Mouse (Mus musculus): ENCODE results near the gene Vps37c. TPM values are rescaled to one million over a fixed set of nuclear protein-coding genes. Genes with fewer than 3 reads are reported as not detected.

The Vps37c gene
- 37.5 and 40.4 TPM in 2 replicates for polyA plus RNA-seq (2014; fragmentation: Nextera tagmentation; extraction: Ambion mirVana)

DNA sequence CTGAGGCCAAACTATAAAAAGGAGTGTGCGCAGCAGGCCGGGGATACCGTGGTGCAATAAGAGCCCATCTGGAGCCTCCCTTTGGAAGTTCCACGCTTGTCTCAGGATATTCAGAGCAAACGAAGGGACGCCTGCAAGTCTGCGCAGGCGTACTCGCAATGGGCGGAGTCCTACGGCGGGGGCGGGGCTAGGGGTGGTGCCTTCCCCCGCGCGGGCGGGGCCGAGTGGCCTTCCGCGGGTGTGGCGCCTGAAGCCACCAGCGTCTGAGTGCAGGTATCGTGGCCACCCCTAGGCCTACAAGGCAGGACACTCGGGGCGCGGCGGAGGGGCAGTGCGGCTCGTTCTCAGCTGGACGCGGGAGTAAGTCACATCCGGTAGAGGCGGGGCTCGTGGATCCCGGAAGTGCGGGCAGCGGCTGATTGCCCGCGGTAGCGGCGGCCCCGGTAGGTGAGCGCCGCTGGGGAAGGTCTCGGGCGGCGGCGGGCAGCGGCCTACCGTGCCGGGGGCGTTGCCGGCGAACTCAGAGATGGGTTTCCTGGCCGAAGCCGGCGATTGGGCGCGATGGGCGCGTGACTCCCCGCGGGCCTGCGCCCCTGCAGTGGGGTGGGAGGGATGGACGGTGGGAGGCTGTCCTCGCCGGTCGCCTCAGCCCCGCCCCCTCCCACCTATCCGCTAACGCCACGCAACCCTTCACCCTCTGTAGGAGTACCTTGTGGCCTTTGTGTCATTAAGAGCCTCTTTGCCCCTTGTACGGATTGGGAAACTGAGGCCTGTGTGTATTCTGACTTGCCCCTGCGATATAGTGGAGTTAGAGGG lies at the start of gene Vps37c:
Gene Vps37c, plus strand, starts transcription at position 199 of the 816 bp plus-strand sequence.
- Histone ChIP-seq H3K27me3 (ENCODE audit: control insufficient read depth, insufficient read depth, low read length) (no peaks in the 10 kb centered on the region), H3K36me3 (ENCODE audit: control insufficient read depth, insufficient read depth, low read length) (no peaks in the 10 kb centered on the region), H3K4me2 (replicated peaks; ENCODE audit: low read depth, low read length) (peak within 1 kb of the TSS; percentile 78), H3K4me1 (ENCODE audit: control insufficient read depth, insufficient read depth, low read length) (peaks cover 16% of the 10 kb centered on the region), H3K9ac (replicated peaks; ENCODE audit: low read depth, low read length) (peak within 1 kb of the TSS; percentile 77), H3K9me3 (ENCODE audit: control insufficient read depth, low read depth, low read length) (no peaks in the 10 kb centered on the region), H3K4me3 (ENCODE audit: low read depth, low read length) (peak within 1 kb of the TSS; percentile 76), H3K27ac (ENCODE audit: low read length) (peak within 1 kb of the TSS; percentile 97)
- ATAC-seq (ENCODE audit: insufficient number of reproducible peaks, insufficient read depth, low FRiP score, low read depth): peak; percentile 88
- WGBS: under 1% methylated on average over 72 of the region's 74 CpGs

DNA sequence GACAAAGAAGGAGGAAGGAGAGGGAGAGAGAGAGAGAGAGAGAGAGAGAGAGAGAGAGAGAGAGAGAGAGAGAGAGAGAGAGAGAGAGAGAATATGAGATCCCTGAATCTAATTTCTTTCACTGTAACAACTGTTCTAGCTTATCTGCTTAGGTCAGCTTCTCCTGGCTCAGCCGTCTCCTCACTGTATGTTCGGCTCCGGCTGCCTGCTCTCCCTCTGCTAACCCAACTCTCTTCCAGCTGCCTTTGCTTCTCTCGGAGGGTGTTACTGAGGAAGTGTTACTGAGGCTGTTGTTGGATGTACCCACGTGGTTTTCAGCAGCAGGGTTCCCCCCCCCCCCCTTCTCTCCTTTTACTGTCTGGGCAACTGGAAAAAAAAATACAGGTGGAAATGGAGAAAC lies 48.5 kb upstream of the Vps37c start:
- ATAC-seq (ENCODE audit: insufficient number of reproducible peaks, insufficient read depth, low FRiP score, low read depth): no peak
- no peaks in the 10 kb centered on the region for H3K27me3 ChIP-seq (ENCODE audit: control insufficient read depth, insufficient read depth, low read length)
- no peak overlapping the region for H3K4me2 ChIP-seq (replicated peaks; ENCODE audit: low read depth, low read length)
- H3K36me3 ChIP-seq (ENCODE audit: control insufficient read depth, insufficient read depth, low read length): no peaks in the 10 kb centered on the region
- H3K9me3 ChIP-seq (ENCODE audit: control insufficient read depth, low read depth, low read length): no peaks in the 10 kb centered on the region
- no peak overlapping the region; the same call in 1 of the 2 replicates for H3K27ac ChIP-seq (ENCODE audit: low read length)
- no peak overlapping the region for H3K4me3 ChIP-seq (ENCODE audit: low read depth, low read length)
- H3K4me1 ChIP-seq (ENCODE audit: control insufficient read depth, insufficient read depth, low read length): 0 out of 2 replicates have a peak, but pooled peaks cover 2% of the 10 kb centered on the region
- no peak overlapping the region for H3K9ac ChIP-seq (replicated peaks; ENCODE audit: low read depth, low read length)
- WGBS: 10% methylated on average over 5 of the region's 5 CpGs

DNA sequence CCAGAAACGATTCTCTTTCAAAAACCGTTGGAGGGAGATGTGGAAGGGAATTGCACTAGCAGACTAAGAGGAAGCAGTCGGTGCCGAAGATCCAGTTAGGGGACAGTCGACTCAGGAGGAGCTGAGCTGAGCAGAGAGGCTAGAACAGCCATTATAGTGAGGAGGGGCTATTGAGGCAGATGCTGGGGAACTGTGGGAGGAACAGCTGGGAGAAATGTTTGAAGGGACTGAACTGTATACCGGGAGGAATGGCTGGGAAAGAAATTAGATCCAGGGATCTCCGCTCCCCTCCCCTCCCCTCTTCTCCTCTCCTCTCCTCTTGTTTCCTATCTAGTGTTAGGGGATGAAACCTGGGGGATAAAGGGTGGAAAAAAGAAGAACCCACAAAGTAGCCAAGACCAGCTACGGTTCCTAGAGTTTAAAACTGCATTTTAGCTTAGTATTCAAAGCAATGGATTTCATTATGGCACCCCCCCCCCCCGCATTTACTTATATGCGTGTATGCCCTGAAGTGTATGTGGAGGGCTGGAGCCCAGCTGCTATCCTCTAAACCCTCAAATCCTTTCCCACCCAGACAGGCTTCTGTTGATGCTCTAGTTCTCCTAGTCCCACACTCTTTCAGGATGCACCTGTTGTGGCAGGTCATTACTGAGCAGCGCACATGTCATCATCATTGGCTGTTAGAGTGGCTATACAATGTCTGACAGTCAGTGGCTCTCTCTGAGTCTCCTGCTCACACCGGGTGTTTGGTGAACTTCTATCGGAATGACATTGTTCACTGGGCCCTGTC lies 47.8 kb upstream of the Vps37c start:
- no peaks in the 10 kb centered on the region for H3K27me3 ChIP-seq (ENCODE audit: control insufficient read depth, insufficient read depth, low read length)
- no peaks in the 10 kb centered on the region for H3K4me1 ChIP-seq (ENCODE audit: control insufficient read depth, insufficient read depth, low read length)
- H3K27ac ChIP-seq (ENCODE audit: low read length): no peak overlapping the region
- peak; percentile 10; the same call in 1 of the 2 replicates for ATAC-seq (ENCODE audit: insufficient number of reproducible peaks, insufficient read depth, low FRiP score, low read depth)
- H3K36me3 ChIP-seq (ENCODE audit: control insufficient read depth, insufficient read depth, low read length): no peaks in the 10 kb centered on the region
- no peaks in the 10 kb centered on the region for H3K9me3 ChIP-seq (ENCODE audit: control insufficient read depth, low read depth, low read length)
- 44% methylated on average over 13 of the region's 13 CpGs for WGBS
- no peak overlapping the region for H3K4me3 ChIP-seq (ENCODE audit: low read depth, low read length)
- no peak overlapping the region for H3K9ac ChIP-seq (replicated peaks; ENCODE audit: low read depth, low read length)
- no peak overlapping the region for H3K4me2 ChIP-seq (replicated peaks; ENCODE audit: low read depth, low read length)

DNA sequence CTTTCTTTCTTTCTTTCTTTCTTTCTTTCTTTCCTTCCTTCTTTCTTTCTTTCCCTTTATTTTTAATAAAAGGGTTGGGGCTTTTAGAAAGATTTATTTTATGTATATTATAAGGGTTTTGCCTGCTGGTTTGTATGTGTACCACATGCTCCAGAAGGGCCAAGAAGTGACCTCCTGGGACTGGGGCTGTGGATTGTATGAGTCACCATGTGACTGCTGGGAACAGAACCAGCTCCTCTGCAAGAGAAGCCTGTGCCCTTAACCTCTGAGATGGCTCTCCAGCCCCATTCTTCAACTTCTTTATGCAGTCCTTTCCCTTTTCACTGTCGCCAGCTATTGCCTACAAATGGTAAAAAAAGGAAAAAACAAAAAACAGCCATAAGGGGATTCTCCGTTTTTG lies 42.9 kb upstream of the Vps37c start:
- WGBS: 87% methylated on average over 2 of the region's 2 CpGs
- H3K4me3 ChIP-seq (ENCODE audit: low read depth, low read length): no peak overlapping the region

DNA sequence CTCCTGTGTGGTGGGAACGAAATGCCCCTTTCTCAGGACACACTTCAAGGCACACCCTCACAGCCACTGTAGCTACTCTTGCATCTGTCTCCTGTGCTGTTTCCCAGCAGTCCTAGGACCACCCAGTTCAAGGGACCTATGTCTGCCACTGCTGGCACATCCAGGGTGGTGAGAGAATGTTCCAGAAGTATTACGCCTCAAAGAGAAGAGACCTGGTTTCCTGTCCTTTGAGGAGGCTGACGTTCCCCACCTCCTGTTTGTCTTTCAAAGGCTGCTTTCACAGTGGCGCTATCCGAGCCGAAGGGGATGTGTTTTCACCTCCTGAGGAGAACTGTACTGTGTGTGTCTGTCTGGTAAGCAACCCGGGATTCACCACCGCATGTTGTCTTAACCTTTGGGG lies 40.4 kb upstream of the Vps37c start:
- H3K36me3 ChIP-seq (ENCODE audit: control insufficient read depth, insufficient read depth, low read length): no peaks in the 10 kb centered on the region
- 75% methylated on average over 8 of the region's 8 CpGs for WGBS
- no peak for ATAC-seq (ENCODE audit: insufficient number of reproducible peaks, insufficient read depth, low FRiP score, low read depth)

More for the DNA sequence above, 42.9 kb upstream of the Vps37c start:
- no peaks in the 10 kb centered on the region for H3K27me3 ChIP-seq (ENCODE audit: control insufficient read depth, insufficient read depth, low read length)
- no peaks in the 10 kb centered on the region for H3K9me3 ChIP-seq (ENCODE audit: control insufficient read depth, low read depth, low read length)
- H3K27ac ChIP-seq (ENCODE audit: low read length): no peak overlapping the region
- no peaks in the 10 kb centered on the region for H3K36me3 ChIP-seq (ENCODE audit: control insufficient read depth, insufficient read depth, low read length)
- no peaks in the 10 kb centered on the region for H3K4me1 ChIP-seq (ENCODE audit: control insufficient read depth, insufficient read depth, low read length)
- no peak for ATAC-seq (ENCODE audit: insufficient number of reproducible peaks, insufficient read depth, low FRiP score, low read depth)
- H3K9ac ChIP-seq (replicated peaks; ENCODE audit: low read depth, low read length): no peak overlapping the region
- no peak overlapping the region for H3K4me2 ChIP-seq (replicated peaks; ENCODE audit: low read depth, low read length)

DNA sequence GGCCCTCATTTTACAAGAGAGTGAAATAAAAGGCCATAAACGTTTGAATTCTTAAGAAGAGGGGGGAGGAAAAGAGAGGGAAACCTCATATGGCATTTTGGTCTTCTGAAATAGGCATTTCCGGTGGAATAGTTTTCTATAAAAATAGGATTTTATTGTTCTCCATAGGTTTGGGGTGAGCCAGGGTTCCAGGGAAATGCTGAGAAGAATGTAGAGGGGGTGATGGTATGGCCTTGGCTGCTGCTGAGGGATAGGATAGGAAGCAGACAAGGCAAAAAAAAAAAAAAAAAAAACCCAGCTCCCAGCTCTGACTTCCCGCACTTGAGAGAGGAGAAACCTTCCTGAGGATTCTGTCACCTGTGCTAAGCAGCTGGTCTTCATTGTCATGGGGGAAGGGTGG lies 32.5 kb upstream of the Vps37c start:
- no peak overlapping the region for H3K4me2 ChIP-seq (replicated peaks; ENCODE audit: low read depth, low read length)
- H3K9me3 ChIP-seq (ENCODE audit: control insufficient read depth, low read depth, low read length): no peaks in the 10 kb centered on the region
- H3K9ac ChIP-seq (replicated peaks; ENCODE audit: low read depth, low read length): no peak overlapping the region
- ATAC-seq (ENCODE audit: insufficient number of reproducible peaks, insufficient read depth, low FRiP score, low read depth): no peak
- WGBS: 51% methylated on average over 3 of the region's 3 CpGs
- no peak overlapping the region for H3K4me3 ChIP-seq (ENCODE audit: low read depth, low read length)
- no peak overlapping the region for H3K27ac ChIP-seq (ENCODE audit: low read length)
- no peaks in the 10 kb centered on the region for H3K4me1 ChIP-seq (ENCODE audit: control insufficient read depth, insufficient read depth, low read length)
- H3K36me3 ChIP-seq (ENCODE audit: control insufficient read depth, insufficient read depth, low read length): no peaks in the 10 kb centered on the region
- no peaks in the 10 kb centered on the region for H3K27me3 ChIP-seq (ENCODE audit: control insufficient read depth, insufficient read depth, low read length)

More for the DNA sequence above, 40.4 kb upstream of the Vps37c start:
- no peaks in the 10 kb centered on the region for H3K4me1 ChIP-seq (ENCODE audit: control insufficient read depth, insufficient read depth, low read length)
- no peak overlapping the region for H3K27ac ChIP-seq (ENCODE audit: low read length)
- no peak overlapping the region for H3K4me2 ChIP-seq (replicated peaks; ENCODE audit: low read depth, low read length)
- H3K9me3 ChIP-seq (ENCODE audit: control insufficient read depth, low read depth, low read length): no peaks in the 10 kb centered on the region
- H3K4me3 ChIP-seq (ENCODE audit: low read depth, low read length): no peak overlapping the region
- no peak overlapping the region for H3K9ac ChIP-seq (replicated peaks; ENCODE audit: low read depth, low read length)
- no peaks in the 10 kb centered on the region for H3K27me3 ChIP-seq (ENCODE audit: control insufficient read depth, insufficient read depth, low read length)

DNA sequence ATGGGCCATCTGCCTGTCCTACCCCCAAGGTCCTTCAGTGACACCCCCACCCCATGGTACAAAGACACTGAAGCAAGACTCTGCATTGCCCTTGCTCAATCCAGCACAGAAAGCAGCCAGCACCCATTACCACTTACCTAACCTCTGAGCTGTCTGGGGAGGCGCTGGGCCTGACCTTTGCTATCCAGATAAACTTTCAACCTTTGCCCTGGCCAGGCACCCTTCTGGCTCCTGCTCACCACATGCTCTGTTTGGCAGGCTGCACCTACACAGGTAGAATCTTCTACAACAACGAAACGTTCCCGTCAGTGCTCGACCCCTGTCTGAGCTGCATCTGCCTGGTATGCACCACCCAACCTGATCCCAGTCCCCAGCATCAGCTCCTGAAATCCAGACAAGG lies 30.8 kb upstream of the Vps37c start:
- Histone ChIP-seq H3K9ac (replicated peaks; ENCODE audit: low read depth, low read length) (no peak overlapping the region), H3K36me3 (ENCODE audit: control insufficient read depth, insufficient read depth, low read length) (no peaks in the 10 kb centered on the region), H3K4me2 (replicated peaks; ENCODE audit: low read depth, low read length) (no peak overlapping the region), H3K4me3 (ENCODE audit: low read depth, low read length) (no peak overlapping the region), H3K4me1 (ENCODE audit: control insufficient read depth, insufficient read depth, low read length) (no peaks in the 10 kb centered on the region), H3K27ac (ENCODE audit: low read length) (no peak overlapping the region), H3K27me3 (ENCODE audit: control insufficient read depth, insufficient read depth, low read length) (no peaks in the 10 kb centered on the region), H3K9me3 (ENCODE audit: control insufficient read depth, low read depth, low read length) (no peaks in the 10 kb centered on the region)
- WGBS: 49% methylated on average over 5 of the region's 5 CpGs
- ATAC-seq (ENCODE audit: insufficient number of reproducible peaks, insufficient read depth, low FRiP score, low read depth): no peak

DNA sequence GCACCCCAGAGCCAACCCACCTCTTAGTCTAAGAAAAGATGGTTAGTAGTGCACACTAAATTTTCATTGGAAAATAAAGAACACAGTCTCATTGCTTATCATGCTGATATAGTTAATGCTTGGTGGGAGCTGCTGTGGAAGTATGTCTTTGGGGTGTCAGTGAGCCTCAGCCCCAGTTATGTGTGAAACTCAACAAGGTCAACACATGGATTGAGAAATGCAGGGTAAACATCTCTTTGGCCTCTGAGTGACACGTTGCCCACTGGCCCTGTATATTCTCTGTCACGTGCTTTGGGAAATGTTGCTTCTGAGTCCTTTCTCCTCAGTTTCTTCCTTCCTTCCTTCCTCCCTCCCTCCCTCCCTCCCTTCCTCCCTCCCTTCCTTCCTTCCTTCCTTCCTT lies 30.1 kb upstream of the Vps37c start:
- 54% methylated on average over 2 of the region's 2 CpGs for WGBS
- Histone ChIP-seq H3K4me2 (replicated peaks; ENCODE audit: low read depth, low read length) (no peak overlapping the region), H3K27ac (ENCODE audit: low read length) (no peak overlapping the region), H3K4me3 (ENCODE audit: low read depth, low read length) (no peak overlapping the region), H3K9me3 (ENCODE audit: control insufficient read depth, low read depth, low read length) (no peaks in the 10 kb centered on the region), H3K27me3 (ENCODE audit: control insufficient read depth, insufficient read depth, low read length) (no peaks in the 10 kb centered on the region), H3K36me3 (ENCODE audit: control insufficient read depth, insufficient read depth, low read length) (no peaks in the 10 kb centered on the region), H3K9ac (replicated peaks; ENCODE audit: low read depth, low read length) (no peak overlapping the region), H3K4me1 (ENCODE audit: control insufficient read depth, insufficient read depth, low read length) (no peaks in the 10 kb centered on the region)
- ATAC-seq (ENCODE audit: insufficient number of reproducible peaks, insufficient read depth, low FRiP score, low read depth): no peak

Measured in stomach, embryonic 14.5 days (tissue).